Mouse (Mus musculus) natural killer cell, adult 2 months (primary cell): ENCODE data around the gene Jdp2.

ENCODE experiments used
- DNase-seq, 2 experiments: peaks; one replicate each; pipeline ENCODE4 v3.0.0; 2022; ENCODE audit warnings: low spot score in 2 of 2

Gene Jdp2

DNA sequence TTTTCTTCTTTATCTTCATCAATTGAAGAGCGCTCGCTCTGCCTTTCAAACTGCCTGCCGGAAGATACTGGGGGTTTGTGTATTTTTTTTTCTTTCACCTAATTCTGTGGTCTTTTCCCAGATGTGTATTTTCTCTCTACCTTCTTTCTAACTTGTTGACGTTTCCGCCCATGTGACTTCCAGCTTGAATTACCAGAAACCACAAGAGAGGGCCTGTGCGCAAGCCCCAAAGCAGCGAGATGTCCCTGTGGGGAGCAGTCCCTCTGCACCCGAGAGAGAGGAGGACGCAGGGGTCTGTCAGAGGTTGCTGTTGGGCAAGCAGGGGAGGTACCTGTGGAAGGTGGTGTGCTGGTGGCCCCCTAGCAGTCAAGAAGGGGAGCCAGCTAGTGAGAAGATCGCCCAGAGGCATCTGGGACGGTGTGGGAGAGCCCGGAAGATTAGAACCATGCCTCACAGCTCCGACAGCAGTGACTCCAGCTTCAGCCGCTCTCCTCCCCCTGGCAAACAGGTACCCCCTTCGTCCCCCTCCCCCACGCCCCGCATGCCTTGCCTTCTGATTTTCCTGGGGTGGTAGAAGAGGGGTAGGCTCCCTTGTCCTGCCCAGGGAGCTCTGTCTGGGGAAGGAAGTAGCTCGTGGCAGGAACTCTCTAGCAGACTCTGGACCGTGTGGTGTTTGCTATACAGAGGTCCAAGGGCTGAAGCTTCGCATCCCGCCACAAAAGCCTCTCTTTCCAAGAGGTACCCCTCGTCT, 87.8 kb downstream of the Jdp2 start, which contains the start of gene Batf:
TSS of gene Batf (plus strand) at position 204 of the 751 bp plus-strand sequence.
- peak; percentile 71 to 73 for DNase-seq

GRCm38 (mm10) chr12:85687217-85687533, 88.3 kb downstream of the Jdp2 start:
- DNase-seq: no peak

GRCm38 (mm10) chr12:85687846-85688245, 89.0 kb downstream of the Jdp2 start:
- peak; percentile 30 to 36 for DNase-seq
